Mouse (Mus musculus) myocyte (in vitro differentiated cells): Measurements from ENCODE around the gene Ppp1r11. TPM values are rescaled to one million over a fixed set of nuclear protein-coding genes. Genes with fewer than 3 reads are reported as not detected.

Experiments used
- H3K27me3 ChIP-seq: one replicate; pipeline ENCODE4 v1.6.1; 2011; ENCODE audit not compliant: control insufficient read depth, insufficient read depth, insufficient read length
- H3K36me3 ChIP-seq: one replicate; pipeline ENCODE4 v1.6.1; 2011; ENCODE audit not compliant: control insufficient read depth, insufficient read depth
- H3K4me2 ChIP-seq: one replicate; pipeline ENCODE4 v1.6.1; 2011; ENCODE audit warnings: low read depth, control low read depth
- H3K4me3 ChIP-seq: one replicate; pipeline ENCODE4 v1.5.1; 2011; ENCODE audit warnings: mild to moderate bottlenecking, control low read depth, moderate library complexity
- H3K79me2 ChIP-seq: one replicate; pipeline ENCODE4 v1.6.1; 2011; ENCODE audit not compliant: control insufficient read depth, insufficient read depth
- H3ac ChIP-seq: one replicate; pipeline ENCODE4 v1.6.1; 2011; ENCODE audit not compliant: control insufficient read depth, insufficient read length
- CEBPB ChIP-seq: IDR thresholded peaks from 2 replicates; pipeline ENCODE4 v1.6.1; 2011; ENCODE audit warnings: mild to moderate bottlenecking, moderate library complexity; ENCODE audit not compliant: poor library complexity, insufficient read depth, severe bottlenecking
- E2F4 ChIP-seq: IDR thresholded peaks from one replicate; pipeline ENCODE4 v1.6.1; 2011; ENCODE audit warnings: mild to moderate bottlenecking, control low read depth, moderate library complexity; ENCODE audit not compliant: insufficient read depth
- MAX ChIP-seq: IDR thresholded peaks from one replicate; pipeline ENCODE4 v1.6.1; 2011; ENCODE audit warnings: low read depth, mild to moderate bottlenecking, control low read depth
- MYOD1 ChIP-seq, 3 experiments: IDR thresholded peaks; one replicate each; pipeline ENCODE4 v1.6.1; 2011; ENCODE audit warnings: control low read depth in 2 of 3, low read depth in 2 of 3, mild to moderate bottlenecking in 2 of 3, moderate library complexity in 1 of 3; ENCODE audit not compliant: insufficient read length in 2 of 3, control insufficient read depth in 1 of 3
- MYOG ChIP-seq, 3 experiments: IDR thresholded peaks; one replicate each; pipeline ENCODE4 v1.6.1; 2011; ENCODE audit warnings: control low read depth in 2 of 3, low read depth in 2 of 3, mild to moderate bottlenecking in 2 of 3; ENCODE audit not compliant: insufficient read length in 2 of 3, control insufficient read depth in 1 of 3, insufficient read depth in 1 of 3
- POLR2A ChIP-seq: IDR thresholded peaks from one replicate; pipeline ENCODE4 v1.6.1; 2011; ENCODE audit warnings: low read depth, mild to moderate bottlenecking, control low read depth, moderate library complexity; ENCODE audit not compliant: insufficient read length
- POLR2AphosphoS2 ChIP-seq: IDR thresholded peaks from one replicate; pipeline ENCODE4 v1.6.1; 2011; ENCODE audit warnings: low read depth, control low read depth; ENCODE audit not compliant: insufficient read length
- REST ChIP-seq: IDR thresholded peaks from one replicate; pipeline ENCODE4 v1.6.1; 2011; ENCODE audit warnings: mild to moderate bottlenecking, control low read depth, moderate library complexity; ENCODE audit not compliant: insufficient read depth, insufficient read length
- SRF ChIP-seq: IDR thresholded peaks from one replicate; pipeline ENCODE4 v1.6.1; 2011; ENCODE audit warnings: low read depth; ENCODE audit not compliant: control insufficient read depth, insufficient read length
- TCF12 ChIP-seq: IDR thresholded peaks from one replicate; pipeline ENCODE4 v1.6.1; 2011; ENCODE audit warnings: mild to moderate bottlenecking, control low read depth; ENCODE audit not compliant: poor library complexity, insufficient read depth, severe bottlenecking
- TCF3 ChIP-seq: IDR thresholded peaks from one replicate; pipeline ENCODE4 v1.6.1; 2011; ENCODE audit warnings: low read depth, control low read depth; ENCODE audit not compliant: insufficient read length
- USF1 ChIP-seq: IDR thresholded peaks from one replicate; pipeline ENCODE4 v1.6.1; 2011; ENCODE audit warnings: low read depth, mild to moderate bottlenecking, control low read depth, moderate library complexity
- polyA plus RNA-seq: library from polyadenylated mRNA; unstranded; fragments of >200 nt; fragmentation: generic; extraction: Trizol; gene quantifications from one replicate; pipeline ENCODE4 v1.2.1, GENCODE M21; 2012; ENCODE audit warnings: missing spikeins

The Ppp1r11 gene
- polyA plus RNA-seq, 1 experiment = 153 TPM

- Histone ChIP-seq H3K79me2 (peaks cover 21% of the 10 kb centered on the region), H3K4me2 (peak within 1 kb of the TSS; percentile 95)
- TF ChIP-seq MAX (no peak), TCF3 (no peak), E2F4 (peak; percentile 39), POLR2AphosphoS2 (peak; percentile 82), MYOD1 (IDR thresholded peaks at IDR 0.05; ENCODE audit: control insufficient read depth in 1 of 3, insufficient read length in 2 of 3, low read depth in 2 of 3) (peak in 1 of 3 experiments; percentile 5), POLR2A (peak; percentile 76), MYOG (IDR thresholded peaks at IDR 0.05; ENCODE audit: control insufficient read depth in 1 of 3, insufficient read depth in 1 of 3, insufficient read length in 2 of 3, low read depth in 2 of 3) (peak in 2 of 3 experiments; percentile 32 to 74), TCF12 (no peak), REST (no peak), SRF (no peak), USF1 (no peak)
These were observed 6.6 kb upstream of the Ppp1r11 start, which contains the start of the genes Znrd1 and Znrd1as for GRCm38 (mm10) chr17:36957999-36958743. Gene Znrd1 (minus strand): TSS chr17:36958559. Gene Znrd1as (plus strand): TSS chr17:36958592.

GRCm38 (mm10) chr17:36953062-36953461, 1.5 kb upstream of the Ppp1r11 start:
- peaks cover 28% of the 10 kb centered on the region for H3K79me2 ChIP-seq
- peaks cover 17% of the 10 kb centered on the region for H3K36me3 ChIP-seq
- H3K4me2 ChIP-seq = no peak overlapping the region
- no peaks in the 10 kb centered on the region for H3K27me3 ChIP-seq
- no peak overlapping the region for H3K4me3 ChIP-seq
- TF ChIP-seq CEBPB (no peak), TCF3 (no peak), TCF12 (no peak), MYOD1 (IDR thresholded peaks at IDR 0.05; ENCODE audit: control insufficient read depth in 1 of 3, insufficient read length in 2 of 3, low read depth in 2 of 3) (no peak), POLR2AphosphoS2 (no peak), POLR2A (no peak), E2F4 (no peak), REST (no peak), MYOG (IDR thresholded peaks at IDR 0.05; ENCODE audit: control insufficient read depth in 1 of 3, insufficient read depth in 1 of 3, insufficient read length in 2 of 3, low read depth in 2 of 3) (no peak), USF1 (no peak), MAX (no peak), SRF (no peak)
- no peak overlapping the region for H3ac ChIP-seq

More at GRCm38 (mm10) chr17:36957999-36958743, 6.6 kb upstream of the Ppp1r11 start, which contains the start of the genes Znrd1 and Znrd1as:
- H3K27me3 ChIP-seq = no peaks in the 10 kb centered on the region
- H3K36me3 ChIP-seq = peaks cover 17% of the 10 kb centered on the region
- H3K4me3 ChIP-seq = peak within 1 kb of the TSS; percentile 93
- peak within 1 kb of the TSS; percentile 8 for H3ac ChIP-seq

GRCm38 (mm10) chr17:36952631-36953030, 1.1 kb upstream of the Ppp1r11 start:
- Histone ChIP-seq H3K27me3 (no peaks in the 10 kb centered on the region), H3K36me3 (peaks cover 17% of the 10 kb centered on the region)

GRCm38 (mm10) chr17:36949265-36949664, 2.3 kb downstream of the Ppp1r11 start:
- Histone ChIP-seq H3K4me3 (no peak overlapping the region), H3K27me3 (no peaks in the 10 kb centered on the region), H3K4me2 (no peak overlapping the region), H3K36me3 (peaks cover 6% of the 10 kb centered on the region), H3ac (no peak overlapping the region), H3K79me2 (peaks cover 9% of the 10 kb centered on the region)
- TF ChIP-seq SRF (no peak), MAX (no peak)

More at GRCm38 (mm10) chr17:36952631-36953030, 1.1 kb upstream of the Ppp1r11 start:
- Histone ChIP-seq H3K4me3 (no peak overlapping the region), H3ac (no peak overlapping the region), H3K4me2 (no peak overlapping the region), H3K79me2 (peaks cover 24% of the 10 kb centered on the region)
- TF ChIP-seq CEBPB (no peak), MYOG (IDR thresholded peaks at IDR 0.05; ENCODE audit: control insufficient read depth in 1 of 3, insufficient read depth in 1 of 3, insufficient read length in 2 of 3, low read depth in 2 of 3) (no peak), SRF (no peak), MAX (no peak), REST (no peak), TCF12 (no peak)

GRCm38 (mm10) chr17:36948286-36948685, 3.3 kb downstream of the Ppp1r11 start:
- H3K4me2 ChIP-seq = no peak overlapping the region
- H3K4me3 ChIP-seq = no peak overlapping the region
- TF ChIP-seq USF1 = no peak
- TF ChIP-seq POLR2AphosphoS2 = peak; percentile 14
- H3K36me3 ChIP-seq = no peaks in the 10 kb centered on the region
- H3K27me3 ChIP-seq = no peaks in the 10 kb centered on the region
- peaks cover 9% of the 10 kb centered on the region for H3K79me2 ChIP-seq
- H3ac ChIP-seq = no peak overlapping the region
